Mouse (Mus musculus) erythroblast, embryonic 14.5 days (primary cell): ENCODE results near the gene Proser3. TPM values are rescaled to one million over a fixed set of nuclear protein-coding genes. Genes with fewer than 3 reads are reported as not detected.

Experiments
- H3K27me3 ChIP-seq: 2 replicates; pipeline ENCODE4 v1.6.1; 2012; ENCODE audit warnings: inconsistent platforms; ENCODE audit not compliant: control insufficient read depth
- H3K36me3 ChIP-seq: 2 replicates; pipeline ENCODE4 v1.6.1; 2012; ENCODE audit warnings: mild to moderate bottlenecking, inconsistent platforms; ENCODE audit not compliant: control insufficient read depth
- H3K4me1 ChIP-seq: 2 replicates; pipeline ENCODE4 v1.6.1; 2012; ENCODE audit warnings: inconsistent platforms; ENCODE audit not compliant: control insufficient read depth
- H3K4me3 ChIP-seq: replicated peaks from 2 replicates; pipeline ENCODE3; 2012; ENCODE audit warnings: moderate library complexity, mild to moderate bottlenecking, inconsistent platforms
- H3K9me3 ChIP-seq: 2 replicates; pipeline ENCODE4 v1.6.1; 2012; ENCODE audit warnings: low read length, inconsistent platforms, mixed read lengths; ENCODE audit not compliant: control insufficient read depth
- GATA1 ChIP-seq: IDR thresholded peaks from 2 replicates; pipeline ENCODE4 v1.6.1; 2012; ENCODE audit warnings: low read length, inconsistent platforms, mixed read lengths
- TAL1 ChIP-seq: IDR thresholded peaks from 3 replicates; pipeline ENCODE4 v1.6.1; 2012; ENCODE audit warnings: low read length, inconsistent platforms, mixed read lengths
- polyA plus RNA-seq: library from polyadenylated mRNA; stranded (reverse); fragments of >175 nt; gene quantifications from 2 replicates; pipeline ENCODE4 v1.2.3, GENCODE M21; 2012

Gene Proser3
- polyA plus RNA-seq, 1 experiment, result 1.9 TPM

DNA sequence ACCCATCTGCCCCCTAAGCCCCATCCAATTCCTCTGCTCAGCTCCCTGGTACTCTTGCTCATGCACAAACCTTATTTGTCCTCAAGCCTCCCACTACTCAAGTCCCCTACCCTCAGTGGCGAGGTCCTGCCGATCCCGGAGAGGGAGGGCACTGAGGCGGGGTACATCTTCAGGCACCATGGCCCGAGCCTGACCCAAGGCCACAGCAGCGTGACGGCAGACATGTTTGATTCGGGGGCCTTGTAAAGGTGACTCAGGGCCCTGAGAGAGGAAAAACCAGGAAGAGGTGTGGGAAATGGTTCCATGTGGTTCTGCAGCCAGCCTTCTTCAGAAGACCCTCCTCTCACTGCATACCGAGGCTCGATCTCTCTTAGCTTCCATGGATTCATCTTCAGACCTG, 32.2 kb upstream of the Proser3 start:
- H3K4me1 ChIP-seq, result peaks cover 30% of the 10 kb centered on the region
- no peaks in the 10 kb centered on the region for H3K9me3 ChIP-seq

DNA sequence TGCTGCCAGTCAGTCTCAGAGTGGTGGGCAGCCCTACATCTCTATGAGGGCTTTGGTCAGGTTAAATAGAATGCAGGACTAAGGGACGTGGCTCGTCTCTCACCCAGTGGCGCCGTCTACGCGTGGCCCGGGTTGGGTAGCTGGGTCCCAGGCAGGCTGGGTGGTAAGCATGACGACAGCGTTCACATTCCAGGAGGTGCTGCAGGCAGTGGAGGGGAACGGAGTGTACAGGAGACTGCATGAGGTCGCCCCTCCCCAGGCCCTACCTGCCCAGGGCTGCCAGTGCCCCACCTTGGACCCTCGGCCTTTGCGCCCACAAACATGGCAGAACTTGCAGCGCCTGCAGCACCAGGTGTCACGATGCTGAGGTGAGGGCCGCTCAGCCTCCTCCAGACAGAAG, 29.4 kb upstream of the Proser3 start:
- H3K4me3 ChIP-seq, result no peak overlapping the region
- no peaks in the 10 kb centered on the region for H3K9me3 ChIP-seq
- peaks cover 99% of the 10 kb centered on the region for H3K36me3 ChIP-seq
- no peaks in the 10 kb centered on the region for H3K27me3 ChIP-seq
- TF ChIP-seq GATA1 (no peak), TAL1 (no peak)
- H3K4me1 ChIP-seq, result peaks cover 11% of the 10 kb centered on the region

More for the DNA sequence above, 32.2 kb upstream of the Proser3 start:
- peaks cover 79% of the 10 kb centered on the region for H3K36me3 ChIP-seq
- no peaks in the 10 kb centered on the region for H3K27me3 ChIP-seq
- no peak overlapping the region for H3K4me3 ChIP-seq
- TF ChIP-seq GATA1, result no peak
- TF ChIP-seq TAL1, result no peak

DNA sequence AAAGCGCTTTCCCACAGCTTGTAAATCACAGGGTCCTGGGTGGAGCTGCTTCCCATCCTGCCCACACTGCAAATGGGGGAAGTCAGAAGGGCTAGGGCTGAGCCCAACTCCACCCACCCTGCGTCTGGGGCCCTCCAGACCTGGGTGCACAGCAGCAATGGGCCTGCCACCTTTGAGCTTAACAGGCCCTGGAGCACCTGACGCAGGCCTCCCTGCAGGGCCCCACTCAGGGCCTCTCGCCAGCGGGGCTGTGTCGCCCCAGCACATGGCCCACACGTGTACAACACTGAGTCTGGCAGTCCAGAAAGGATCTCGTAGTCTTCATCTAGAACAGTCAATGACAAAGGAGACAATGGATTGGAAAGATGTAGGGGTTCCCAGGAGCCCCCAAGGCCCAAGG, 27.9 kb upstream of the Proser3 start:
- Histone ChIP-seq H3K9me3 (no peaks in the 10 kb centered on the region), H3K36me3 (peaks cover 99% of the 10 kb centered on the region), H3K4me1 (peaks cover 2% of the 10 kb centered on the region), H3K4me3 (no peak overlapping the region), H3K27me3 (no peaks in the 10 kb centered on the region)
- TF ChIP-seq TAL1 (no peak), GATA1 (no peak)

DNA sequence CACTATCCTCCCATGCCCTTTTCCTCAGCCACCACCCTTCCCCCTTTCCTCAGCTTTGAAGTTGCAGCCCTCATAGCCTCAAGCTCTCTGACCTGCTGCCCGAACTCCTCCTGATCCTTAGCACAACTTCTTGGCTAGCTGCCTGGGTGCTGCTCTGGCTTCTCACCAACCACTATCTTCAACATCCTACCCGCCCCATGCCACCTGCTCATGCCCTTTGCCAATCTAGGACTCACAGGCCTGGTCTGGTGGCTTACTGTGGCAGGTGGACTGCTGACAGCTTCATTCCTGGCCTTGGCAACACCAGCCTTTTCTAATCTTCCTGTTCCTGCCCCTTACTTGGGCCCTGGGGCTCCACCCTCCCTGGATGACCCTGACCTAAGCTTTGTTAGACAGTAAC, 20.9 kb upstream of the Proser3 start:
- Histone ChIP-seq H3K4me3 (no peak overlapping the region), H3K36me3 (peaks cover 100% of the 10 kb centered on the region), H3K9me3 (no peaks in the 10 kb centered on the region), H3K4me1 (peaks cover 19% of the 10 kb centered on the region), H3K27me3 (no peaks in the 10 kb centered on the region)
- no peak for TF ChIP-seq GATA1

DNA sequence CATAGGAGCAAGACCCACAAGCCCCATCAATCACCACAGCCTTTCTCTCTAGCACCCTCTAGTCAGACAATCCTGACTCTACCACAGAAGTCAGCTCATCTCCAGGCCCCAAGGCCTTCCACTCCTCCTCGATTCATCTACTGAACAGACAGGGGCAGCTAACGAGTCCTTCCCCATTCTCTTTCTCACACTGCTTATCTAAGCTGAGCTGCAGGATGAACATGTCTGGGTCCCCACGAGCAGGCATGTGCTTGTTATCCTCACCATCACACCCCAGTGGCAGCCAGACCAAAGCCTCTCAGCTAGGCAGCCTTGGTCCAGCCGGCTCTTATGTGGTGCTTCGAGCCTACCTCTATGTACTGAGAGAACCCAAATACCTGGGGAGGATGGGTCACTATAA, 20.3 kb upstream of the Proser3 start:
- no peaks in the 10 kb centered on the region for H3K9me3 ChIP-seq
- H3K4me1 ChIP-seq, result peaks cover 19% of the 10 kb centered on the region
- no peaks in the 10 kb centered on the region for H3K27me3 ChIP-seq
- no peak for TF ChIP-seq TAL1
- TF ChIP-seq GATA1, result no peak
- no peak overlapping the region for H3K4me3 ChIP-seq
- H3K36me3 ChIP-seq, result peaks cover 99% of the 10 kb centered on the region

DNA sequence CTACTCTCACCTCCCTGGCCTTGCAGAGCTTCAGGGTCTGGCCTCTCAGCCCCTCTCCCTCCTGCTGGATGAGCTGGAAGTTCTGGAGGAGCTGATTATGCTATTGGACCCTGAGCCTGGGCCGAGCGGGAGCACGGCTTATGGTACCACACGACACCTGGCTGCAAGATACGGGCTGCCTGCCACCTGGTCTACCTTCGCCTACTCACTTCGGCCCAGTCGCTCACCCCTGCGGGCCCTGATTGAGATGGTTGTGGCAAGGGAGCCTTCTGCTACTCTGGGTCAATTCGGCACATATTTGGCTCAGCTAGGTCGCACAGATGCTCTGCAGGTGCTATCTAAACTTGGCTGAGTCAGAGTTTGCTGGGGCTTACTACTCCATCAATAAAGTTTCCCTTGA, 15.5 kb upstream of the Proser3 start:
- Histone ChIP-seq H3K36me3 (peaks cover 83% of the 10 kb centered on the region), H3K9me3 (no peaks in the 10 kb centered on the region), H3K4me3 (no peak overlapping the region), H3K4me1 (peaks cover 29% of the 10 kb centered on the region), H3K27me3 (no peaks in the 10 kb centered on the region)
- no peak for TF ChIP-seq TAL1
- no peak for TF ChIP-seq GATA1

GRCm38 (mm10) chr7:30566033-30566432, 13.9 kb upstream of the Proser3 start:
- no peak for TF ChIP-seq GATA1
- no peak for TF ChIP-seq TAL1
- H3K9me3 ChIP-seq, result no peaks in the 10 kb centered on the region
- H3K36me3 ChIP-seq, result peaks cover 73% of the 10 kb centered on the region
- peaks cover 33% of the 10 kb centered on the region for H3K4me1 ChIP-seq
- H3K4me3 ChIP-seq, result no peak overlapping the region
- H3K27me3 ChIP-seq, result no peaks in the 10 kb centered on the region

- Histone ChIP-seq H3K27me3 (no peaks in the 10 kb centered on the region), H3K4me3 (peak within 1 kb of the TSS; percentile 94), H3K9me3 (no peaks in the 10 kb centered on the region), H3K36me3 (peaks cover 69% of the 10 kb centered on the region), H3K4me1 (peaks cover 40% of the 10 kb centered on the region)
- TF ChIP-seq TAL1, result no peak
- TF ChIP-seq GATA1, result no peak
Measured at GRCm38 (mm10) chr7:30564970-30565571, 13.0 kb upstream of the Proser3 start, which contains the start of gene Igflr1. Igflr1 (plus strand) TSS chr7:30565427.

DNA sequence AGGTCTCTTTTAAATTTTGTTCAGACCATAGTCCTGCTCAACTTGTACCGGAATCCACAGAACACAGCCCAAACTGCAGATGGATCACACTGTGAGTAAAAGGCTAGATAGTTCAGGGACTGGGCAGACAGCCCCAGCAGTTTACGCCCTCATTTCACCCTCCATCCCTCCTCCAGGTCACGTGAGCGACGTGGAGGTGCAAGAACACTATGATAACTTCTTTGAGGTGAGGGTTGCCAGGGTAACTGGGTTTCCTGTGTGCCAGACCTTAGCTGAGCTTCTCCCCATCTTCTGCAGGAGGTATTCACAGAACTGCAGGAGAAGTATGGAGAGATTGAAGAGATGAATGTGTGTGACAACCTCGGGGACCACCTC, 11.8 kb upstream of the Proser3 start:
- Histone ChIP-seq H3K4me1 (peaks cover 50% of the 10 kb centered on the region), H3K4me3 (peak overlapping the region; percentile 94), H3K27me3 (no peaks in the 10 kb centered on the region), H3K9me3 (no peaks in the 10 kb centered on the region), H3K36me3 (peaks cover 57% of the 10 kb centered on the region)
- TF ChIP-seq TAL1 (no peak), GATA1 (no peak)
